Mouse (Mus musculus): ENCODE results near the gene Tmem131l.

The Tmem131l gene

GRCm38 (mm10) chr3:84039646-84040475 is at the start of gene Tmem131l:
TSS of gene Tmem131l (minus strand) at chr3:84040175.
- DNase-seq (ENCODE audit: low read depth), result peak; percentile 89

- no peak for DNase-seq (ENCODE audit: low read depth)
These were observed 46.9 kb upstream of the Tmem131l start for GRCm38 (mm10) chr3:84086921-84087320.

DNA sequence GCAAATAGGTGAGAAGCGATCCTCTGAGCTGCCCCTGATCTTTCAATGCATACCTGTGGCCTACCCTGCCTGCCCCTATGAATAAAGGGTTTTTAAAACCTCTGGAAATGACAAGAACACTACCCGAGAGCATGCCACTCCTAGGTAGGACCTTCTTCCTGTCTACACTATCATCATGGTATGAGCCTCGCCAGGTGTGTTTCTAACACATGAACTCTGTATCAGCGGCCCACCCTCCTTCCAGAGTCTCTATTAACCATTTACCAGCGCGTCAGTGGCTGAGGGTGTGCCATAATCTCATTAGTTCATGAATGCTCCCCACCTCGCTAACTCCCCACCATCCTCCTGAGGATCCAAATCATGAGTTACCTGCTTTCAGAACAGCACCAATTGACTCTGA is 46.4 kb upstream of the Tmem131l start:
- DNase-seq (ENCODE audit: low read depth), result no peak

- no peak for DNase-seq (ENCODE audit: low read depth)
These were observed 45.5 kb upstream of the Tmem131l start for GRCm38 (mm10) chr3:84085429-84085828.

DNA sequence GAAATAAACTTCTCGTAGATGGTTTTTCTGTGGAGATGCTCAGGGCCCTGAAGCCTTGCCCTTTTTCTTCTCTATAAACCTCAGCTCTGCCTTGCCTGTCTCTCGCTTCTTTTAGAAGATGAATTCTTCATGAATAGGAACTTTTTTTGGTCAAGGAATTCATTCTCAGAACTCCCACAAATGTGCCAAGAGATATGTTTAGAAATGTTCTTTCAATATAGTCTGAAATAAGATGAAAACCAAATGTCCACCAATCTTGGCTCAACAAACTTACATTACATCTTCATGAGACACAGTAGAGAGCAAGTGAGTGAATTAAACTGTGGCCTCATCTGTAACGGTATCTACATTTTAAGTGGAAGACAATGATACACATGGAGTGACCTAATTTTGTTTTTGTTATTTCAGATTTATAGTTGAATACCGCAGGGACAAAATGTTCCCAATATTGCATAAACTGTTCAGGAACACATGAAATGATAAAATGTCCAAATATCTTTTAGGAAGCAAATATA is 41.3 kb upstream of the Tmem131l start:
- DNase-seq (ENCODE audit: low read depth), result peak; percentile 8

DNA sequence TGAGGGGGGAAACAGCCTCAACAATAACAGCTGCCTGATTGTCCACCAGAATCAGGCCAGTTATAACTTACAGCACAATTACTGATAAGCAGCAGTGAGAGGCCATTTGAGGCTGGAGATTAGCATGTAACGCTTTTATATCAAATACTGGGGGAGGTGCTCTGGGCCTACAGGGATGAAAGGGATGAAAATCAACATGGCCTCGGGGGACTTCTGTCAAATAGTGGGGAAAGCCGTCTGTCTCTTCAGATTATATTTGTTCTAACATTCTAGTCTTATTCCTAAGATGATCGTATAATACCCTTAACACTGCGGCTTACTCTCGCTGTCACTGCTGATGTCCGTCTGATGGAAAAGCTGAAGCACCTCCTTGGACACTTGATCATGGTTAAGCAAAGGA is 40.1 kb upstream of the Tmem131l start:
- no peak for DNase-seq (ENCODE audit: low read depth)

- DNase-seq (ENCODE audit: low read depth), result peak; percentile 73
These were observed 37.5 kb upstream of the Tmem131l start for GRCm38 (mm10) chr3:84077505-84077904.

- DNase-seq (ENCODE audit: low read depth), result no peak
These were observed 36.8 kb upstream of the Tmem131l start for GRCm38 (mm10) chr3:84076543-84077332.

DNA sequence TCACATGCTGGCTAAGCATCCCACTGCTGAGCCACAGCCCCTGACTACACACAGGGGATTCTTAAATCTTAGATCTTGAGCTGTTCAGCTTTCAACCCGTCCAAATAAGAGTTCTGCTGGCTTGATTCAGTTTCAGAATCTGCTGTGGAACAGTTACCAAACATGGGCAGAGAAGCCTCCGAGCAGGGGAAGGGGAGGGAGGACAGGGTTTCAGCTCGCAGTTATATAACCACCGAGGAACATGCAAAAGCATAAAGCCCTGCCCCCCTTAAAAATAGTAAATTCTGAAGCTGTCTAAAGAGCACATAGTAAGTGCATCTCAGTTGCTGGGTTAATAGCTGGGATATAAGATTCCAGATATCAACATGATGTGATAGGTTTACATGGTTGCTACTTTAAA is 35.5 kb upstream of the Tmem131l start:
- peak; percentile 17 for DNase-seq (ENCODE audit: low read depth)

DNA sequence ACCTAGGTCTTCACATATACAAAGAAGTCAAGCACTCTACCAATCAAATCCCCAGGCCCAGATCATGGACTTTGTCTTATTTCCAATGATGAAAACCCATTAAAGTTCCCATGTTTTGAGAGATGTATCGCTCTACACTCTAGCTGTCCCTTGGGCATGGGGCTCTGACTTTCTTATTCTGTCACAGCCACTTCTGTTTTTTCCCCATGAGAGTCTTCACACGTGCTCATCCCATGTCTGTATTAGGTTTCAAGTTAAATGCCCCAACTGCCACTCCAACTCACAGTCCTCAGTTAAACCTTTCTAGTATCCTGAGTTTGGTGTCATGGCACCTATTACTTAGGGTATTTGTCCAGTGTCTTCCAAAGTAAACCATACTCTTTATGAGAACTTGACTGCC is 34.8 kb upstream of the Tmem131l start:
- no peak for DNase-seq (ENCODE audit: low read depth)

- DNase-seq (ENCODE audit: low read depth), result no peak
These were observed 31.7 kb upstream of the Tmem131l start for GRCm38 (mm10) chr3:84071641-84072040.

GRCm38 (mm10) chr3:84070811-84071210 is 30.8 kb upstream of the Tmem131l start:
- no peak for DNase-seq (ENCODE audit: low read depth)

DNA sequence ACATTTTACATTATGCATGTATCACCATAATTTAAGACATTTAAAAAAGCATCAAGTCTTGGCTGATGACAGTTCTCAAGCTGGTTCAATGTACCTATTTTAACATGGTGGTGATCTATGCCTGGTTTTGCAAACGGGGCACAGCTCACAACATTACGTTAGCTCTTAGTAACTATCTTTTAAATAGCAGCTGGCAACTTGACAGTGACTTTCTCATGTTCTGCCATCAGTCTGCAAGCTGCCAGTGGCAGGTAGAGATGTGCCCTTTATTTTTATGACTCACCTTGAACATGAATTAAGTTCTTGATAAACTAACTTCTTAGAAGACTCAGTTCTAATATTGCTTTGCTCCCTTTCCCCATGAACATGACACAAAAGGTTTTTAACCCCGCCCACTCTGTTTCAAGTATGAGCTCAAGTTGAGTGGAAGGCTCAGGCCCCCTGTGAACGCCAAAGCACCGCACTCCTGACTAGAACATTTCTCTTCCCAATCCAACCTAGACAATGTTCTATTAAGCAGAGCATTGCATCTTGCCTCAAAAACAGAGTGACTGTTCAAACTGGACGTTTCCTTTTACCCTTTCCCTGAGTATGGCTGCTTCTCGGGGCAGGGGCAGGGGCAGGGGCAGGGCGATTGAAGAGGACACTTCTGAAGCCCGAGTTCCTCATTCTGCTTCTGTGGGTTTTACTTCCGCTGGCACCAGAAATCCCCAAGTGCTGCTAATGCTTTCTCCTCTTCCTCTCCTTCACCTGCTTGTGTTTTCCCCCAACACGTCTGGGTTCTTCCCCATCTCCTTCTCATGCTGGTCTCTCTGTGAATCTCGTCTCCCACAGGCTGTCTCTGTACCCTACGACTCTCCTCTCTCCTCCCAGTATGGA is 29.1 kb upstream of the Tmem131l start:
- no peak for DNase-seq (ENCODE audit: low read depth)

- DNase-seq (ENCODE audit: low read depth), result no peak
These were observed 25.9 kb upstream of the Tmem131l start for GRCm38 (mm10) chr3:84065825-84066224.

DNA sequence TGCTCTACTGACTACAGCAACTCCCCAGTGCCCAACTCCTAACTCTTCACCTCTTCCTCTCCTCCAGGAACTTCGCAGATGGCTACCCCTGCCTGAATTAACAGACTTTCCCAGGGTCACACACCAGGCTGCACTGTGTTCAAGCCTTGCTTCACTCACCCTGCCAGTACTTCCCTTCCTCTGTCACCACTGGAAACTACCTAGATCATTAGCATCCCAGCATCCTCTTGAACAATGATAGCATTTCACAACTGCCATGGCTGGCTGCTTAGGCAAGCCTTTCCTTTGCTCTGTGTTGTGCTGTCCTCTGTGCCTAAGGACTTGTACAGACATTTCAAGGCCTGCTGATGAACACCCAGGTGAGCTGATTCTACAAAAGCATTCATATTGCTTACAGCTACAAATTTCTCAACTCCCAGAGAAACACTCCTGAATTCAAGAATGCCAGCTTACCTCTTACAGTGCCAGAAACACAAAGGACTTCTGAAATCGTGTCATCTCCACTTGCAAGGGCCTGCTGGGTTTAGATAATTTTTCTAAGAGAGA is 23.5 kb upstream of the Tmem131l start:
- DNase-seq (ENCODE audit: low read depth), result no peak

DNA sequence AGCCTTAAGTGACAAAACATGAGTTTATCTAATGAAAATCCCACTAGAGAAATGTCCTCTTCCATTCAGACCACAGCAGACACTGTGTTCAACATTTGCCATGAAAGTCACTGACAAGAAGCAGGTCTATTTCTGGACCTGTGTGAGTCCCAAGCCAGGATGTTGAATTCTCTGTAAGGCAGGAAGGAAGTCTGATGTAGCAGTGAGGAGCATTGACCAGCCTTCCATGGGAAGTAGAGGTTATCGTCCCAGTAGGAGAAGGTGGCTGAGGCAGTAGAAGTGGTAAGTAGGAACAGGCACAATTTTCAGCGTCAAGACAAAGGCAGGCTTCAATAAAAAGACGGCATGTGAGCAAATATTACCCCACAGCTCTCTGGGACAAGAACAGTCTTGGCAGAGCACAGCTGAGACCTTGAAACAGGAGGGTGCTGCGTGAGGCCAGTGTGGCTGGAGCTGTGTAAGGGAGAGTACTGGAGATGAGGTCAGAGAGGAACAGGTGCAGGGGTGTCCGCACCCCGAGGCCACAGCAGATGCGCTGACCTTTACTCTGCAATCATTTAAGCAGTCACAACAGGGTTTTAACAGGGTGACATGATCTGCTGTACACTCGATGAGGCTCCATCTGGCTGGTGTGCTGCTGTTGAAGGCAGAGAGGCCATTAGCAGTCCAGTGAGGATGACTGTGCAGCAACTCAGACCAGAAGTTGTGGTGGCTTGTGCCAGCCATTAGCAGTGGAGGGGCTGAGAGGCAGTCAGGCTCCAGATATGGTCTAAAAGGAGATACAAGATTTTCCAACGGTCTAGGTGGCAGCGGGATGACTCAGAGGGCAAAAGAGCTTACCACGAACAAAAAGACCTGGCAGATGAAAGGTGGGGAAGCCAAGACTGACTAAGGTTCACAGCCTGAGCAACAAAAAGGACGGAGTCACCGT is 21.8 kb upstream of the Tmem131l start:
- no peak for DNase-seq (ENCODE audit: low read depth)

GRCm38 (mm10) chr3:84060946-84061345 is 21.0 kb upstream of the Tmem131l start:
- no peak for DNase-seq (ENCODE audit: low read depth)

DNA sequence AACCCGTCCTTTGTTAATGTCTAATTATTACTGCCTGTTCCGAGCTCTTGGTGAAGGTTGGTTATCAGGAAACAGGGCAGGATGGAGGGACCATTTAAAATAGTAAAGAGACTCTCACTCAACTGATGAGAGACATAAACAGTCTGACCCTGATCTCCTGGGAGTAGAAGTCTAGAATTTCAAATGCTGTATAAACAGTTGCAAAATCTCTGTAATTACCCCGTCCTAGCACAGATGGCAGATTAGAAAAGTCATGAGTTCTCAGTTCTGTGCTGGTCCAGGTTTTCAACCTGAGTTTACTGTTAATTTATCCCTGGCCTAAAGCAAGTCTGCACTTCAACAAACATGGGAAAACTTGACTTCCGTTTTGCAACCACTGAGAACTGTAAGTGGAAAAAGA is 20.2 kb upstream of the Tmem131l start:
- peak; percentile 28 for DNase-seq (ENCODE audit: low read depth)

GRCm38 (mm10) chr3:84059676-84060075 is 19.7 kb upstream of the Tmem131l start:
- peak; percentile 66 for DNase-seq (ENCODE audit: low read depth)

- DNase-seq (ENCODE audit: low read depth), result peak; percentile 67
These were observed 19.3 kb upstream of the Tmem131l start for GRCm38 (mm10) chr3:84059261-84059660.
